Mouse (Mus musculus) 3134 (cell line): ENCODE measurements around the gene Lrrc26.
"Not testable (repeated sequence)": the region's sequence is repeated elsewhere in the genome, so short reads cannot be mapped to it uniquely, and the experiment has no call there.

Source experiments
- DNase-seq: peaks from one replicate; pipeline ENCODE4 v3.0.0-alpha.2; 2011; ENCODE audit warnings: low spot score; ENCODE audit not compliant: insufficient read length; ENCODE audit errors: extremely low read depth

Gene Lrrc26

GRCm38 (mm10) chr2:25289651-25290050 lies at the start of gene Lrrc26:
Gene Lrrc26 (plus strand): TSS chr2:25289915.
- no peak for DNase-seq

DNA sequence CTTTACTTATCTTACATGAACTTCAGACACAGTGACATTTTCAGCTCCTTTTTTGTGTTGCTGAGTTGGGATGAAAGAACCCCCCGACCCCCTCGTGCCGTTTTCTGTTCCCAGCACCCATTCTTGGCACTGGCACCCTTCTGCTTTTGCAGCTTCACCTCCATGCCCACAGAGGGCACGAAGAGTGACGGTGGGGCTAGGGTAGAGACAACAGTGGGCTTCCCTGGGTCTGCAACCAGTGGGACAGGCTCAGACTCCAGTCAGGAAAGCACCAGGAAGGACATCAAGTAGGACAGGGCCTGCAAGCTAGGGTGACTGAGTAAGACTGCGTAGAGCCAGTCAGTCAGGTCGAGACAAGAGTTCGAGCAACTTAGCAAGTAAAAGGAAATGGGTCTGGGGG lies 49.4 kb upstream of the Lrrc26 start:
- DNase-seq, result no peak

GRCm38 (mm10) chr2:25240723-25241437 lies 48.8 kb upstream of the Lrrc26 start:
- no peak for DNase-seq

DNA sequence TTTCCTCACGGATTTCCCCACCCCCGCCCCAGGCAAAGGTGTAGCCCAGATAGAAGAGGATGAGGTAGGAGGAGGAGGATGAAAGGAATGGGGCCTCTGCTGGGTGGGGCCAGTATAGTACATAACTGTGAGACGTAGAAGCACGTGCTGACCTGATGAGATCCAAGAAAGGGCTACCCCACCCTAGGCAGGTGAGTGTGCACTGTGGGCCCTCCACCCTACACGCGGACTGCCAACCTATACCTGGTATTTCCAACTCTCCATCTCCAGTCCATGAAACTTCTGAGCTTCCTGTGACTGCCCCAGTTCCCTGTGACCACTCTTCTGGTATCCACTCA lies 48.3 kb upstream of the Lrrc26 start:
- DNase-seq, result no peak

DNA sequence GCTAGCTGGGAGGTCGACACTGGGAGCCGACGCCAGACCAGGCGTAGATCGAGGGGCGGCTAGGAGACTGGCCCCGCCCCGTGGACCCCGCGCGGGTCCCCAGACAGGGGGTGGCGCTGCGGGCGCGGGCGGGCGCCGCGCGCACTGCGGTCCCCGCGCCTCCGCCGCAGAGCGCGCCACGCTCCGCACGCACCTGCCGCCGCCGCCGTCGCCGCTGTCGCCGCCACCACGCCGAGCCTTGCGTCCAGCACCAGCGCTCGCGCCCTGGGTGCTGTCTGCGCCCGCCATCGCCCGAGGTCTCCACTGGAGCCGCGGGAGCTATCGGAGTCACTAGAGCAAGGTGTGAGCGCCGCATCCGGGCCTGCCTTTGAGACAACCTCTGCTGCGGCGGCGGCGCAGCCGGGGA lies 47.6 kb upstream of the Lrrc26 start, which contains the start of the genes Rnf208 and Cysrt1:
Rnf208 (plus strand) TSS at position 155 of the 406 bp plus-strand sequence.
Cysrt1 (minus strand) TSS at position 352 of the 406 bp plus-strand sequence.
- DNase-seq, result no peak

- DNase-seq, result no peak
Observed at GRCm38 (mm10) chr2:25243342-25243741, 46.4 kb upstream of the Lrrc26 start.

- DNase-seq, result no peak
Observed at GRCm38 (mm10) chr2:25244144-25244543, 45.6 kb upstream of the Lrrc26 start.

- no peak for DNase-seq
Observed at GRCm38 (mm10) chr2:25246183-25247072, 43.3 kb upstream of the Lrrc26 start, which contains the start of gene AL732309.1. Gene AL732309.1 (minus strand): TSS chr2:25246863.

GRCm38 (mm10) chr2:25252331-25252730 lies 37.4 kb upstream of the Lrrc26 start:
- no peak for DNase-seq

DNA sequence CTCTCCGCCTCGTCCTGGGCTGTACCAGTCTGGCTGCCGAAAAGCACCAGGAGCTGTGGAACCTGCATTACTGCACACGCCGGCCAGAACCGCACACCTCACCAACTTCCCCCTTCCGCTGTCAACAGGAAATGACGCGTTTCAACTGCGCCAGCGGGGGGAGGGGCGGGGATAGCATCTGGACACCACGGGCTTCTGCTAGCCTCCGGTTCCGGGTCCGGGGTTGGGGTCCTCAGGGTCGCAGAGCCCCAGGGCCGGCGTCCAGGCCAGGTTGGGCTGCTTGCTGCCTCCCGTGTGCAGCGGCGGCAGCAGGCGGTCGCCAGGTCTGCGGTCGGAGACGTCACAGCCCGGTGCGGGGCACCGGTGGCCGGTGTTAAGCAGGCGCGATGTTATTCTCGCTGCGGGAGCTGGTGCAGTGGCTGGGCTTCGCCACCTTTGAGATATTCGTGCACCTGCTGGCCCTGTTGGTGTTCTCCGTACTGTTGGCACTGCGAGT lies 34.4 kb upstream of the Lrrc26 start, which contains the start of gene Tmem203:
Tmem203 (plus strand) TSS at position 156 of the 496 bp plus-strand sequence.
- peak; percentile 83 for DNase-seq

DNA sequence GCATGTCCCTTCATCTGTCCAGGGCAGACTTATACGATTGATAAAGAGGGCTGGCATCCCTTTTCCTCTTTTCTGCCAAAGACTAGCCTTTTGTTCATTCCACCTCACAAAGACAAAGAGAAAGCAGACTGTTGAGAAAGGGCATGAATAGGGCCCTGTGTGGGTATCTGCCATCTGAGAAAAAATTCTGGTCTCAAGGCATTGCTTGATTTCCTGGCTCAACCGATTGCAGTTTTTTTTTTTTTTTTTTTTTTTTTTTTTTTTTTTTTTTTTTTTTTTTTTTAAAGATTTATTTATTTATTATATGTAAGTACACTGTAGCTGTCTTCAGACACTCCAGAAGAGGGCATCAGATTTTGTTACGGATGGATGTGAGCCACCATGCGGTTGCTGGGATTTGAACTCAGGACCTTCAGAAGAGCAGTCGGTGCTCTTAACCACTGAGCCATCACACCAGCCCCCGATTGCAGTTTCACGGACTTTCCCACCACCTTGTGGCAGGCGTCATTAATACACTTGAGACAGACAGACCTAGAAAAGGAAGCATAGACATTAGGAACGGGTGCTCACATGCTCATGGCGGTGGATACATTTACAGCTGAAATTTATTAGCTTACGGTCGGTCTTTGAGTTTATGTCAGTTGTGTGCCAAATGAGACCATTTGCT lies 33.1 kb upstream of the Lrrc26 start:
- DNase-seq, result not testable (repeated sequence)

- DNase-seq, result not testable (repeated sequence)
Observed at GRCm38 (mm10) chr2:25257250-25257649, 32.5 kb upstream of the Lrrc26 start.

DNA sequence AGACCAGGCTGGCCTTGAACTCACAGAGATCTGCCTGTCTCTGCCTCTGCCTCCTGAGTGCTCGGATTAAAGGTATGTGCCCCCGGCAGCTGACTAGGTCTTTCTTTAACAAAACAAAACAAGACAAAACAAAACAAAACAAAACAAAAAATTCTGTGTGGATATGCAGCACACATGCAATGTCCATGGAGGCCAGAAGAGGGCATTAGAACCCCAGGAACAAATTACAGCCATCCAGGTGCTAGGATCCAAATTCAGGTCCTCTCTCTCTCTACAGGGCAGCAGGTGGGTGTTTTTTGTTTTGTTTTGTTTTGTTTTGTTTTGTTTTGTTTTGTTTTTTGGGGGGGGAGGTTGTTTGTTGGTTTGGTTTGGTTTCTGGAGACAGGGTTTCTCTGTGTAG lies 30.8 kb upstream of the Lrrc26 start:
- DNase-seq, result no peak

- DNase-seq, result no peak
Observed at GRCm38 (mm10) chr2:25261870-25262269, 27.8 kb upstream of the Lrrc26 start.

DNA sequence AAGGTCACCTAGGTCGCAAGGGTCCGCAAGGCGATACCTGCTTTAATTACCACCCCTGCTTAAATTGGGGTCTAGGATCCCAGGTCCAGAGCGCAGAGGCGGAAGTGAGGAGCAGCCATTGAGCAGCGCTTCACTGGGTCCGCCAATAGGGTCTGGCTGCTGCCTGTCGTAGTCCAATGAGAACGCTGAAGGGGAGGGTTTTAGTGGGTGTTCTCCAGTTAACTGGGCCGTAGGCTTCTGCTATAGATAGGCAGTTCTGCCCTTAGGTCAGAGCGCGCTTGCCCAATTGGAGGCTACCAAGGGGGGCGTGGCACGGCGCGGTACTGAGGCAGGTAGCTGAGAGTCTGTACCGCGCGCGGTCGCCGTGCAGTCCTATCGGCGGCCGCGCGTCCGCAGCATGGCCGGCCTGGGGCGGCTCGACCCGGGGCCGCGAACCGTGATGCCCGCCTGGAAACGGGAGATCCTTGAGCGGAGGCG lies 27.4 kb upstream of the Lrrc26 start, which contains the start of gene Tprn:
Tprn (plus strand) TSS at position 328 of the 477 bp plus-strand sequence.
- DNase-seq, result peak; percentile 89

- peak; percentile 66 for DNase-seq
Observed at GRCm38 (mm10) chr2:25262795-25263622, 26.7 kb upstream of the Lrrc26 start.

GRCm38 (mm10) chr2:25263623-25264285 lies 26.0 kb upstream of the Lrrc26 start:
- DNase-seq, result no peak

DNA sequence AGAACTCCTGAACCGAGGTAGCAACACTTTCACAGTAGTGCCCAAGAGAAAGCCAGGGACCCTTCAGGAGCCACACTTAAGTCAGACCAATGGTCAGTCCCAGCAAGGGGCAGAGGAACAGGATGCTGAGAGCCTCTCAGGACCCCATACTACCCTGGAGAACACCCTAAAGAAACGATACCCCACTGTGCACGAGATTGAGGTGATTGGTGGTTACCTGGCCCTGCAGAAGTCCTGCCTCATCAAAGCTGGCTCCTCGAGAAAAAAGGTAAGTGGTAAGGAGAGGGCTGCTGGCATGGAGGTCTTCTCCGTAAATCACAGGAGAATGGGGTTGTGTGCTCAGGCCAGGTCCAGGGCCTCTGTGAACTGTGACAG lies 25.4 kb upstream of the Lrrc26 start:
- DNase-seq, result no peak

DNA sequence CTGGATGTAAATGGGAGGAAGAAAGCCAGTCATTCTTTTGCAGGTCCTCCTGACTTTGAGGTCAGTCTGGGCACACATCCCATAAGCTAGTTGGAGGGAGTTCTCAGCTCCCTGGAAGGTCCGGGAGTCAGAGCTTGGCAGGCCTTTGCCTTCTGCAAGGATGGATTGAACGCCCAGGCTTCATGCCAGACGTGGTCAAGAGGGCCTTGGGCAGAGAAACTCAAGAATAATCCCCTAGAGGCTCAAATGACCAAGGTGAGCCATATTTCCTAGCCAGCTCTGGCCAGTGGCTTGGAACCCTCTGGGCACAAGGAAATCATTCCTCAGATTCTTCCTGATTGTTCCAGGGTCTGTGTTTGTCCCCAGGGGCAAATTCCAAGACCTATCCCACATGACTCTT lies 24.9 kb upstream of the Lrrc26 start:
- DNase-seq, result peak; percentile 81
